Mouse (Mus musculus): ENCODE results near the gene Hcrt. TPM values are rescaled to one million over a fixed set of nuclear protein-coding genes. Genes with fewer than 3 reads are reported as not detected.
A peak's percentile ranks its signal among the peaks of the same experiment; 100 is the strongest.

The Hcrt gene
- total RNA-seq, 2 experiments from 2014 or later: 0.59 to 0.77 TPM

- DNase-seq (ENCODE audit: low spot score in 2 of 2): peak; percentile 73 to 77
- intact Hi-C loops (cut with DNase I): no loop called here
These were observed 8.1 kb upstream of the Hcrt start, which contains the start of gene Ghdc for GRCm38 (mm10) chr11:100770646-100771408. Ghdc (minus strand) TSS chr11:100770957.

- intact Hi-C loops (cut with DNase I): no loop called here
- no peak for DNase-seq (ENCODE audit: low spot score in 2 of 2)
These were observed 7.2 kb upstream of the Hcrt start for GRCm38 (mm10) chr11:100769980-100770379.

DNA sequence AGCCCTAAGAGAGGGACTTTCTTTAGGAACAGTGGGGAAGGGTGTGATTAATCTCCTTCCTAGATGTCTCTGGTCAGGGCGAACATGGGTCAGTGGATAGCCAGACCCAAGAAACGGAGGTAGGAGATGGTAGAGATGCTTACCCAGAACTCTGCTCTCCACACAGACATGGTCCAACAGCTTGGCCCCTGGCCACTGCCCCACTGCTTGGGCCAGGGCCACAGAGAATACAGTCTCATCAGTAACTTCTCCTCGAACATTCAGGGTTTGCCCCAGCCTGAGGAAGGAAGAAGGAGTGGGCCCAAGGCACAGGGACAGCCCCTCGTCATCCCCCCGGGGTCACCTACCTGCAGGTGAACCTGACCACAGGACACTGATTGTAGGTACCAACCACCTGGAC is 5.1 kb upstream of the Hcrt start:
- no peak for DNase-seq (ENCODE audit: low spot score in 2 of 2)
- intact Hi-C loops (cut with DNase I): no loop called here

- DNase-seq (ENCODE audit: low spot score in 2 of 2): no peak
- intact Hi-C loops (cut with DNase I): no loop called here
These were observed 4.0 kb upstream of the Hcrt start for GRCm38 (mm10) chr11:100766726-100767125.

GRCm38 (mm10) chr11:100761547-100762045 is 1.1 kb downstream of the Hcrt start:
- intact Hi-C loops (cut with DNase I): loop anchor here (2.0 to 5.0 kb wide), 3 partner anchors 47 to 196 kb away; partner anchors contain the start of gene Cnp

GRCm38 (mm10) chr11:100759611-100760233 is 3.0 kb downstream of the Hcrt start, which contains the start of gene Kcnh4:
Kcnh4 (minus strand) TSS chr11:100759942.
- DNase-seq (ENCODE audit: low spot score in 2 of 2): peak; percentile 89 to 91

More at GRCm38 (mm10) chr11:100761547-100762045, 1.1 kb downstream of the Hcrt start:
- peak; percentile 90 to 93 for DNase-seq (ENCODE audit: low spot score in 2 of 2)

GRCm38 (mm10) chr11:100758707-100759610 is 3.8 kb downstream of the Hcrt start:
- intact Hi-C loops (cut with DNase I): no loop called here
- no peak for DNase-seq (ENCODE audit: low spot score in 2 of 2)

More at GRCm38 (mm10) chr11:100759611-100760233, 3.0 kb downstream of the Hcrt start, which contains the start of gene Kcnh4:
- intact Hi-C loops (cut with DNase I): loop anchor here (2.0 to 5.0 kb wide), 3 partner anchors 45 to 198 kb away; partner anchors contain the start of gene Cnp

DNA sequence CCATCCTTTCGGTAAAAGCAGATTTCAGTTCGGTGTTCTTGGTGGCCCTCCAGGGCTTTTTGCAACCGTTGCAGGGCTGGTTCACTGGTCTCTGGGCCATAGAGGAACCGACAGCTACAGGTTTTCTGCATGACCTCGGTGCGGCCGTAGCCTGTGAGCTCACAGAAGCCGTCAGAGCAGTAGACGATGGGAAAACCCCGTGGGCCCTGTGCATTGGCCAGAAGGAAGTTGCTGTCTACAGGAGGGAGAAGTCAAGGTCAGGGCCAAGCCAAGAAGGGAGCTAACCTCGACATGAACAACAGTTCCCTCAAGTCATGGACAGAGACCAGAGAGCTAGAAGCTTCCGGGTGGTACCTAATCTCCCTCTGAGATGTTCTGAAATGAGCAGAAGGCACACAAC is 5.2 kb downstream of the Hcrt start:
- intact Hi-C loops (cut with DNase I): no loop called here
- DNase-seq (ENCODE audit: low spot score in 2 of 2): no peak

- no peak for DNase-seq (ENCODE audit: low spot score in 2 of 2)
- intact Hi-C loops (cut with DNase I): no loop called here
These were observed 6.3 kb downstream of the Hcrt start for GRCm38 (mm10) chr11:100756476-100756875.

GRCm38 (mm10) chr11:100754693-100755057 is 8.1 kb downstream of the Hcrt start:
- peak in 1 of 2 experiments; percentile 61 for DNase-seq (ENCODE audit: low spot score in 2 of 2)
- intact Hi-C loops (cut with DNase I): no loop called here

DNA sequence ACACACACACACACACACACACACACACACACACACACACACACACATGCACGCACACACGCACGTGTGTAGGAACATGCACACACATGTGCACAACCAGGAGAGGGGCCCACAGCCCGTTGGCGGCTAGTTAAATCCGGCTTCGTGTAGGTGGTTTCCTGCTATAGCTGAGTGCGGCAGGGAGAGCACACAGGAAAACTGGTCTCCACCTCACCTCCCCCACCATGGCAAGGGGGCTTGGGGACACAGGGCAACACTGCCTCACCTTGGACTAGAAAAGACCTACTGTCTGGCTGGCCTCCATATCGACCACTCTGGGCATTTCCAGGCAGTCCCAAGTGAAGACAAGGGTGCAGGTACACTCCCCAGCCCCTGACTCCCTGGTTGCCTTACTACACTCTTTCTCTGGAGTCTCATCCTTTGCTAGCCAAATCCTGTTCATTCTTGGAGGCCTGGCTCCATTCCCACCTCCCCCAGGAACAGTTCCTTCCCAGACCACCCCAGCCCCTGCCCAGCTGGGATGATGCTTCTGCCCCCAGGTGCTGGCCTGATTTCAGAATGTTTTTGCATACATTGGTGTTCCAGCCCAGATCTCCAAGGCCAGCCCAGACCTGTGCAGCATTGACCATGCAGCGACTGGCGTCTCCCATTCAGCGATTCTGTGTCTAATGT is 8.6 kb downstream of the Hcrt start:
- intact Hi-C loops (cut with DNase I): no loop called here
- DNase-seq (ENCODE audit: low spot score in 2 of 2): peak; percentile 81 to 86

GRCm38 (mm10) chr11:100752294-100752693 is 10.4 kb downstream of the Hcrt start:
- no peak for DNase-seq (ENCODE audit: low spot score in 2 of 2)

DNA sequence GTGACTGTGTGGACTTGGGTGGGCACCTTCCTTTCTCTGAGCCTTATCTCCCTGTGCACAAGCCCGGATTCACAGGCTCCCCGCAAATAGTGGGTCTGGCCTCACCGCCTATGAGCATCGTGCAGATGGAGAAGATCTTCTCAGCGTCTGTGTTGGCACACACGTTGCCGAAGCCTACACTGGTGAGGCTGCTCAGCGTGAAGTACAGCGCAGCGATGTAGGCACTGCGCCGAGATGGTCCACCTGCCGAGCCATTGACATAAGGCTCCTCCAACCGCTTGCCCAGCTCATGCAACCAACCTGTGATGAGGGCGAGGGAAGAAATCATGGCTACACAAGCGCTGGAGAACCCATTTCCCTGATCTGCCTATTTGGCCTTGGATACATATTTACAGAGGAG is 12.6 kb downstream of the Hcrt start:
- intact Hi-C loops (cut with DNase I): no loop called here
- peak in 1 of 2 experiments; percentile 53 for DNase-seq (ENCODE audit: low spot score in 2 of 2)

More at GRCm38 (mm10) chr11:100752294-100752693, 10.4 kb downstream of the Hcrt start:
- intact Hi-C loops (cut with DNase I): no loop called here

DNA sequence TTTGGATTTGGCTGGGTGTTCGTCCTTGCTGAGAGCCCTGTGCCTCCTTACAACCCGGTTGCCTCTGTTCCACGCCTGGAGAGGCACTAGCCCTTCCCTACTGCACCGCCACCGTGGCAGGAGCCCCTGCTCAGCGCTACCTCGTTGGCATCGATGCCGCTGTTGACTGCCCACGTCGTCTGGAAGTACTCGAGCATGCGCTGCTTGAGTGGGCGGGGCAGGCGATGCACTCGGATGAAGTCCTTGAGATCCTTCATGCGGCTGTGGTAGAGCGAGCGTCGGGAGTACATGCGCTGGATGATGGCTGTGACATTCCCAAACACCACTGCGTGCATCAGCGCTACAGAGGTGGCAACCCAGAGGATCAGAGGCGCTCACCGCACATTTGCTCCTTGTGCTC is 13.3 kb downstream of the Hcrt start:
- intact Hi-C loops (cut with DNase I): no loop called here

DNA sequence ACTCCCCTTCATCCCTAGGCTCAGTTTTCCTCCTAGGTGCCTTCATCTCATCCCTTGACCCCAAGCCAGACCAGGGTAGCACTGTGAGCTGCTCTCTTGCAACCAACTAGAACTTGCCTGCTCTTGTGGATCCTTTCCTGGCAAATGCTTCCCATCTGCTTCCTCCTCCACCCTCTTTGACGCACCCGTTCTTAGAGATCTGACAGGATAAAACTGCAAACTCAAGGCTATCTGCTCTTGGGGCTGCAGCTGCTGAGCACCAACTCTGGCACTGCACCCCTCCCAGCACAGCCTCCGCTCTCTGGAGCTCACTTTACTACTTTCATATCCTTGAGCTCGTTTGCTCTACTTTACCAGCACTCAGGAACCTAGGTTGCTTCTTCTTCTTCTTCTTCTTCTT is 14.1 kb downstream of the Hcrt start:
- intact Hi-C loops (cut with DNase I): no loop called here
- DNase-seq (ENCODE audit: low spot score in 2 of 2): no peak

More for the DNA sequence above, 13.3 kb downstream of the Hcrt start:
- DNase-seq (ENCODE audit: low spot score in 2 of 2): peak; percentile 60 to 73

GRCm38 (mm10) chr11:100747114-100747513 is 15.6 kb downstream of the Hcrt start:
- intact Hi-C loops (cut with DNase I): no loop called here
- no peak for DNase-seq (ENCODE audit: low spot score in 2 of 2)

DNA sequence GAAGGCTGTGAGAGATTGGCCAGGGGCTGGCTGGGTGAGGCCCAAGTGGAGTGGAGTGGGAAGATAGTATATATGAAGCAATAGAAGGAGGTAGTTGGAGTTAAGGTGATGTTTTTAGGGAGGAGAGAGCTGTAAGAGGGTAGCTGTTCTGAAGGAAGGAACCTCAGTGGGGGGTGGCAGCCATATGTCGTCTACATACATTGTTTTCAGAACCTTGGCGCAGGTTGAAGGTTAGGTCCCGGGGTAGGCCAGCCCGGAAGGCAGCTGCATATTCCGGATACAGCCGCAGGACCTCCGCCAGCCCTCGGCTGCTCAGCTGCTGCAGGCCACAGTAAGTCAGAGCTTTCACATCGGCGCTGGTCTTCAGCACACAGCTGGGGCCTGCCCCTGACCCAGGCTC is 16.2 kb downstream of the Hcrt start:
- no peak for DNase-seq (ENCODE audit: low spot score in 2 of 2)
- intact Hi-C loops (cut with DNase I): no loop called here

- intact Hi-C loops (cut with DNase I): no loop called here
- no peak for DNase-seq (ENCODE audit: low spot score in 2 of 2)
These were observed 17.6 kb downstream of the Hcrt start for GRCm38 (mm10) chr11:100745085-100745484.

DNA sequence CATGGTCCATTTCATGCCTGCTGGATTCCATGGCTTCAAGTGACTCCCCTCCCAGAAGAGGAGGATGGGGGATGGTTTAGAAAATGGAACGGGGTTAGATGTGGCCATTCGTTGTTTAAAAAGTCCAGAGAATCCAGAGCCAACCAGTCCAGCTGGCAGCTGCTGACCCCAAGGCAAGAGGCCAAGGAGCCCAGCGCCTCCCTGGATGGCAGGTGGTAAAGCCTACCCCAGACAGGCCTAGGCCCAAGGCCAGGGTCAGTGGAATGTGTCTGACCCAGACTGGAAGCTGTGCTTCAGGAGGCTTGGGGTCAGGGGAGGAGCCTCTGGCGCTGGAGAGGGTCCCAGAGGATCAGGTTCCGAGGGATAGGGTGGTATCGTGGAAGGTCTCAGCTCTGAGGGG is 21.4 kb downstream of the Hcrt start:
- intact Hi-C loops (cut with DNase I): no loop called here
- no peak for DNase-seq (ENCODE audit: low spot score in 2 of 2)
